ENCODE assay signal across 31 mouse cellular contexts in the genomic region with DNA sequence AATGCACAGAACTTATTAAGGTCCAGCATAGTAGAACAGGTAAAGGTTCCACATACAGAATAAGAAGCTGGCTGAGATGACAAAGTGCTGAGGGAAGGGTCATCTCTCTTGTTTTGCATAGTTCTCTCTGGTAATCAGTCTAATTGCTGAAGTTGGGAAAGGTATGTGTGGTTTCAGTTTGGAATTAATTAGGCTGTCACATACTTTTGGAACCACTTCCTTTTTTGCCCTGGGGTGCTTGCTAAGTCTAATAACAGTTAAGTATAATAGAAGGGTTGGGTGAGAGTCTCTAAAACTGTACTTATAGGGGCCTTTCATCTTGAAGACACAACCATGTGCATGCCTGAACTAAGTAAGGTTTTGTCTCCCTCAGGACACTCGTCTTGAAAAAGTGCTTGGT. TPM values are rescaled to one million over a fixed set of nuclear protein-coding genes. Genes with fewer than 3 reads are reported as not detected.
A peak's percentile ranks its signal among the peaks of the same experiment; 100 is the strongest.
DNase-seq lines count a peak whose midpoint lies in the region; ATAC-seq and TF ChIP-seq lines count a peak whose summit lies in the region.
"Had no signal": no experiment of that assay in that cellular context is flagged by ENCODE, and none has a peak within 500 bp of the region (broad histone marks: within the 10 kb centered on the region; RNA-seq: fewer than 3 reads in every experiment).

No protein-coding gene starts in this region.

- TF ChIP-seq RAD21 in MEL (IDR thresholded peaks at IDR 0.05; ENCODE audit: low read depth, low read length): no peak

- H3K27ac ChIP-seq in gastrocnemius, adult 2 months: peak overlapping the region; percentile 93
- peak overlapping the region; percentile 14; the same call in 1 of the 2 replicates for H3K27ac ChIP-seq in MEL (ENCODE audit: control insufficient read depth, low read depth, low read length)
- H3K27ac ChIP-seq in neural tube, embryonic 15.5 days (replicated peaks): no peak overlapping the region
- H3K27ac ChIP-seq: embryonic facial prominence, embryonic 13.5 days; embryonic facial prominence, embryonic 15.5 days; forebrain, embryonic 10.5 days; forebrain, embryonic 12.5 days had no signal

- H3K9me3 ChIP-seq in MEL (replicated peaks; ENCODE audit: insufficient read depth, low read length): no peaks in the 10 kb centered on the region
- H3K9me3 ChIP-seq in neural tube, embryonic 15.5 days (replicated peaks): no peaks in the 10 kb centered on the region
- H3K9me3 ChIP-seq: embryonic facial prominence, embryonic 13.5 days; embryonic facial prominence, embryonic 15.5 days; forebrain, embryonic 10.5 days; forebrain, embryonic 12.5 days had no signal

- H3K27me3 ChIP-seq in MEL (ENCODE audit: control insufficient read depth in 1 of 2, insufficient read depth in 2 of 2, low read length in 2 of 2): no peaks in the 10 kb centered on the region
- no peaks in the 10 kb centered on the region for H3K27me3 ChIP-seq in neural tube, embryonic 15.5 days (replicated peaks)
- H3K27me3 ChIP-seq: embryonic facial prominence, embryonic 13.5 days; embryonic facial prominence, embryonic 15.5 days; forebrain, embryonic 12.5 days; Patski had no signal

- H3K4me2 ChIP-seq in neural tube, embryonic 15.5 days: no peak overlapping the region
- H3K4me2 ChIP-seq: embryonic facial prominence, embryonic 13.5 days; embryonic facial prominence, embryonic 15.5 days; forebrain, embryonic 12.5 days had no signal

- TF ChIP-seq POLR2A in MEL (IDR thresholded peaks at IDR 0.05; ENCODE audit: control insufficient read depth in 1 of 2, insufficient read depth in 1 of 2, low read depth in 1 of 2, low read length in 2 of 2, poor library complexity in 1 of 2): no peak

- H3K36me3 ChIP-seq in MEL (ENCODE audit: control insufficient read depth in 1 of 2, insufficient read depth in 2 of 2, low read length in 2 of 2): peaks cover 3 to 30% of the 10 kb centered on the region in 2 experiments; a peak in 3 of 4 replicates
- H3K36me3 ChIP-seq in neural tube, embryonic 15.5 days: 0 out of 2 replicates have a peak, but pooled peaks cover 11% of the 10 kb centered on the region
- H3K36me3 ChIP-seq: embryonic facial prominence, embryonic 13.5 days; embryonic facial prominence, embryonic 15.5 days; forebrain, embryonic 12.5 days had no signal

- 80% methylated on average over 1 of the region's 1 CpGs for WGBS in neural tube, embryonic 15.5 days

- no peak overlapping the region for H3K4me3 ChIP-seq in gastrocnemius, adult 2 months
- H3K4me3 ChIP-seq in MEL (ENCODE audit: control insufficient read depth in 1 of 2, insufficient read depth in 1 of 2, low read depth in 2 of 2, low read length in 2 of 2): no peak overlapping the region
- H3K4me3 ChIP-seq in neural tube, embryonic 15.5 days (replicated peaks): no peak overlapping the region
- H3K4me3 ChIP-seq: embryonic facial prominence, embryonic 13.5 days; embryonic facial prominence, embryonic 15.5 days; erythroblast, embryonic 14.5 days; forebrain, embryonic 10.5 days; forebrain, embryonic 12.5 days had no signal

- ATAC-seq in granulocyte monocyte progenitor cell, adult 5-6 weeks (replicated peaks; ENCODE audit: poor library complexity, severe bottlenecking): peak; percentile 61
- peak; percentile 45; the same call in 1 of the 2 replicates for ATAC-seq in megakaryocyte progenitor cell, adult 5-6 weeks (replicated peaks; ENCODE audit: poor library complexity)
- ATAC-seq in neural tube, embryonic 15.5 days (ENCODE audit: low FRiP score): no peak
- no peak for ATAC-seq in CD4-positive, CD25-positive, alpha-beta regulatory T cell, adult 4 months
- ATAC-seq: activated CD4-positive, CD25-positive, alpha-beta regulatory T cell, adult 4 months; forebrain, embryonic 14.5 days; forebrain, embryonic 16.5 days; Patski had no signal

- peaks cover 10% of the 10 kb centered on the region; the same call in 1 of the 2 replicates for H3K79me2 ChIP-seq in MEL (ENCODE audit: control insufficient read depth, insufficient read depth, low read length, poor library complexity)

- DNase-seq in gastrocnemius, adult 2 months: no peak
- no peak for DNase-seq in gastrocnemius, postnatal 4 days (ENCODE audit: low spot score in 2 of 2)
- DNase-seq in MEL (ENCODE audit: low read depth, low spot score): peak; percentile 42
- DNase-seq: adrenal gland, adult 8-10 months; adrenal gland, postnatal 25 days; B cell, adult 2 months; cerebellum, adult 11 months; cerebellum, adult 18-20 months; cerebellum, adult 8-10 months; cerebellum, adult 9-11 months; cerebellum, postnatal 14 days; cerebellum, postnatal 36 days; embryo, embryonic 11 days had no signal

- TF ChIP-seq CTCF in gastrocnemius, adult 2 months (IDR thresholded peaks at IDR 0.05): no peak
- no peak for TF ChIP-seq CTCF in MEL (IDR thresholded peaks at IDR 0.05 in 2 of 3, conservative IDR thresholded peaks at IDR 0.05 in 1 of 3; ENCODE audit: control insufficient read depth in 1 of 3, insufficient read depth in 1 of 3, low read depth in 2 of 3, low read length in 3 of 3, poor library complexity in 1 of 3, severe bottlenecking in 1 of 3)

- peak; percentile 21 to 59; a peak in 2 of 4 replicates for TF ChIP-seq EP300 in MEL (IDR thresholded peaks at IDR 0.05; ENCODE audit: low read depth in 1 of 2, low read length in 2 of 2)

- H3K4me1 ChIP-seq in MEL (ENCODE audit: control insufficient read depth in 1 of 2, insufficient read depth in 2 of 2, low read length in 2 of 2): peaks cover 15 to 18% of the 10 kb centered on the region in 2 experiments
- peaks cover 11% of the 10 kb centered on the region for H3K4me1 ChIP-seq in neural tube, embryonic 15.5 days

- intact Hi-C loops in gastrocnemius, adult 2 months (cut with DNase I): no loop called here

- no peak overlapping the region for H3K9ac ChIP-seq in MEL (ENCODE audit: control insufficient read depth, low read depth, low read length, poor library complexity, severe bottlenecking)
- no peak overlapping the region for H3K9ac ChIP-seq in neural tube, embryonic 15.5 days (replicated peaks)
- H3K9ac ChIP-seq: embryonic facial prominence, embryonic 13.5 days; embryonic facial prominence, embryonic 15.5 days; forebrain, embryonic 12.5 days had no signal

RNA-seq across cellular contexts. Expression of gene Pcyt1a, which starts 5.9 kb away (rescaled TPM):
- 100 to 1,000 TPM; 108 to 123 TPM for total RNA-seq in gastrocnemius, adult 2 months (2021)
- 10 to 100 TPM; 62.8 to 82.8 TPM for total RNA-seq in gastrocnemius, postnatal 4 days (2021)
- 32.3 and 36.9 TPM in 2 replicates for total RNA-seq in MEL (2012; rRNA removed)
- polyA plus RNA-seq in MEL (2012; ENCODE audit: insufficient read depth in 1 of 2, insufficient read length in 2 of 2, low read depth in 1 of 2, low replicate concordance in 2 of 2, missing spikeins in 1 of 2): 10 to 100 TPM in 1 of 2 experiments, not detected in 1; 53.7 TPM
- 53.2 and 65.3 TPM in 2 replicates for total RNA-seq in granulocyte monocyte progenitor cell, adult 5-6 weeks (2014; fragmentation: Nextera tagmentation)
- total RNA-seq in granulocyte monocyte progenitor cell, adult 5-6 weeks (2017): 79.3 and 90.5 TPM in 2 replicates
- 50.2 and 58.1 TPM in 2 replicates for total RNA-seq in megakaryocyte progenitor cell, adult 5-6 weeks (2015)
- 74.4 and 99.1 TPM in 2 replicates for total RNA-seq in megakaryocyte progenitor cell, adult 5-6 weeks (2017)
- polyA plus RNA-seq in neural tube, embryonic 15.5 days (2015; fragmentation: Nextera tagmentation; extraction: Ambion mirVana): 44.2 and 46.0 TPM in 2 replicates
- 10 to 100 TPM; 10.7 to 17.3 TPM for polyA plus RNA-seq in CD4-positive, CD25-positive, alpha-beta regulatory T cell, adult 4 months (2017; shearing (Covaris generic))

RNA-seq across cellular contexts. Expression of gene Tctex1d2, which starts 17.2 kb away (rescaled TPM):
- total RNA-seq in gastrocnemius, adult 2 months (2021): 1 to 10 TPM; 5.3 TPM
- total RNA-seq in gastrocnemius, postnatal 4 days (2021): 1 to 10 TPM; 4.6 to 4.8 TPM
- total RNA-seq in MEL (2012; rRNA removed): 13.0 and 14.7 TPM in 2 replicates
- 100 to 1,000 TPM in 1 of 2 experiments, 10 to 100 TPM in 1; 23.7 to 239 TPM for polyA plus RNA-seq in MEL (2012; ENCODE audit: insufficient read depth in 1 of 2, insufficient read length in 2 of 2, low read depth in 1 of 2, low replicate concordance in 2 of 2, missing spikeins in 1 of 2)
- total RNA-seq in granulocyte monocyte progenitor cell, adult 5-6 weeks (2014; fragmentation: Nextera tagmentation): 41.4 and 54.7 TPM in 2 replicates
- 31.5 and 49.4 TPM in 2 replicates for total RNA-seq in granulocyte monocyte progenitor cell, adult 5-6 weeks (2017)
- total RNA-seq in megakaryocyte progenitor cell, adult 5-6 weeks (2015): 41.0 and 43.7 TPM in 2 replicates
- 37.6 and 41.4 TPM in 2 replicates for total RNA-seq in megakaryocyte progenitor cell, adult 5-6 weeks (2017)
- polyA plus RNA-seq in neural tube, embryonic 15.5 days (2015; fragmentation: Nextera tagmentation; extraction: Ambion mirVana): 39.6 and 41.5 TPM in 2 replicates
- 1 to 10 TPM; 4.3 to 7.4 TPM for polyA plus RNA-seq in CD4-positive, CD25-positive, alpha-beta regulatory T cell, adult 4 months (2017; shearing (Covaris generic))
- polyA plus RNA-seq: erythroblast, embryonic 14.5 days had no signal

RNA-seq across cellular contexts. Expression of gene Tm4sf19, which starts 36.4 kb away (rescaled TPM):
- total RNA-seq in gastrocnemius, adult 2 months (2021): not detected
- total RNA-seq in gastrocnemius, postnatal 4 days (2021): not detected
- total RNA-seq in MEL (2012; rRNA removed): not detected in 2 replicates
- polyA plus RNA-seq in MEL (2012; ENCODE audit: insufficient read depth in 1 of 2, insufficient read length in 2 of 2, low read depth in 1 of 2, low replicate concordance in 2 of 2, missing spikeins in 1 of 2): under 1 TPM in 1 of 2 experiments, not detected in 1; 0.06 TPM
- total RNA-seq in granulocyte monocyte progenitor cell, adult 5-6 weeks (2014; fragmentation: Nextera tagmentation): not detected in 2 replicates
- total RNA-seq in granulocyte monocyte progenitor cell, adult 5-6 weeks (2017): not detected in 2 replicates
- not detected in 2 replicates for total RNA-seq in megakaryocyte progenitor cell, adult 5-6 weeks (2015)
- total RNA-seq in megakaryocyte progenitor cell, adult 5-6 weeks (2017): not detected in 2 replicates
- not detected in 2 replicates for polyA plus RNA-seq in neural tube, embryonic 15.5 days (2015; fragmentation: Nextera tagmentation; extraction: Ambion mirVana)
- polyA plus RNA-seq in CD4-positive, CD25-positive, alpha-beta regulatory T cell, adult 4 months (2017; shearing (Covaris generic)): not detected
- total RNA-seq: adrenal gland, postnatal 25 days; adrenal gland, postnatal 4 days; common myeloid progenitor, adult 5-6 weeks; ES-E14 had no signal
- polyA plus RNA-seq: activated CD4-positive, CD25-positive, alpha-beta regulatory T cell, adult 4 months; embryonic facial prominence, embryonic 13.5 days; erythroblast, embryonic 14.5 days; forebrain, embryonic 10.5 days; forebrain, embryonic 12.5 days; forebrain, embryonic 14.5 days; forebrain, embryonic 16.5 days; Patski had no signal

RNA-seq across cellular contexts. Expression of gene Slc51a, which starts 51.0 kb away (rescaled TPM):
- total RNA-seq in gastrocnemius, adult 2 months (2021): not detected
- not detected for total RNA-seq in gastrocnemius, postnatal 4 days (2021)
- total RNA-seq in MEL (2012; rRNA removed): 3.3 and 4.6 TPM in 2 replicates
- 10 to 100 TPM in 1 of 2 experiments, not detected in 1; 14.5 TPM for polyA plus RNA-seq in MEL (2012; ENCODE audit: insufficient read depth in 1 of 2, insufficient read length in 2 of 2, low read depth in 1 of 2, low replicate concordance in 2 of 2, missing spikeins in 1 of 2)
- not detected in 2 replicates for total RNA-seq in granulocyte monocyte progenitor cell, adult 5-6 weeks (2014; fragmentation: Nextera tagmentation)
- 0.05 and 0.30 TPM in 2 replicates for total RNA-seq in granulocyte monocyte progenitor cell, adult 5-6 weeks (2017)
- not detected in 2 replicates for total RNA-seq in megakaryocyte progenitor cell, adult 5-6 weeks (2015)
- 0.04 and 0.17 TPM in 2 replicates for total RNA-seq in megakaryocyte progenitor cell, adult 5-6 weeks (2017)
- 0.13 and 7.8 TPM in 2 replicates for polyA plus RNA-seq in neural tube, embryonic 15.5 days (2015; fragmentation: Nextera tagmentation; extraction: Ambion mirVana)
- not detected for polyA plus RNA-seq in CD4-positive, CD25-positive, alpha-beta regulatory T cell, adult 4 months (2017; shearing (Covaris generic))
- total RNA-seq: adrenal gland, adult 18-20 months; adrenal gland, postnatal 25 days; common myeloid progenitor, adult 5-6 weeks had no signal
- polyA plus RNA-seq: activated CD4-positive, CD25-positive, alpha-beta regulatory T cell, adult 4 months; embryonic facial prominence, embryonic 15.5 days; erythroblast, embryonic 14.5 days had no signal

RNA-seq across cellular contexts. Expression of gene Zdhhc19, which starts 59.4 kb away (rescaled TPM):
- not detected for total RNA-seq in gastrocnemius, adult 2 months (2021)
- not detected for total RNA-seq in gastrocnemius, postnatal 4 days (2021)
- total RNA-seq in MEL (2012; rRNA removed): 0.58 TPM in 1 of 2 replicates, not detected in the other
- polyA plus RNA-seq in MEL (2012; ENCODE audit: insufficient read depth in 1 of 2, insufficient read length in 2 of 2, low read depth in 1 of 2, low replicate concordance in 2 of 2, missing spikeins in 1 of 2): 1 to 10 TPM in 1 of 2 experiments, not detected in 1; 1.4 TPM
- total RNA-seq in granulocyte monocyte progenitor cell, adult 5-6 weeks (2014; fragmentation: Nextera tagmentation): not detected in 2 replicates
- not detected in 2 replicates for total RNA-seq in granulocyte monocyte progenitor cell, adult 5-6 weeks (2017)
- not detected in 2 replicates for total RNA-seq in megakaryocyte progenitor cell, adult 5-6 weeks (2015)
- total RNA-seq in megakaryocyte progenitor cell, adult 5-6 weeks (2017): not detected in 2 replicates
- 0.20 TPM in 1 of 2 replicates, not detected in the other for polyA plus RNA-seq in neural tube, embryonic 15.5 days (2015; fragmentation: Nextera tagmentation; extraction: Ambion mirVana)
- not detected for polyA plus RNA-seq in CD4-positive, CD25-positive, alpha-beta regulatory T cell, adult 4 months (2017; shearing (Covaris generic))
- total RNA-seq: adrenal gland, adult 18-20 months; adrenal gland, adult 8-10 months; adrenal gland, postnatal 25 days; adrenal gland, postnatal 4 days; common myeloid progenitor, adult 5-6 weeks; ES-E14 had no signal
- polyA plus RNA-seq: activated CD4-positive, CD25-positive, alpha-beta regulatory T cell, adult 4 months; embryonic facial prominence, embryonic 11.5 days; embryonic facial prominence, embryonic 13.5 days; embryonic facial prominence, embryonic 15.5 days; erythroblast, embryonic 14.5 days; forebrain, embryonic 10.5 days; forebrain, embryonic 12.5 days; forebrain, embryonic 14.5 days; forebrain, embryonic 16.5 days; Patski had no signal

Comparison
In these comparisons a context has a peak if more than half of its experiments do, and no peak if none do; other contexts are left out.
1. ATAC-seq: peak in granulocyte monocyte progenitor cell, adult 5-6 weeks (single experiment) and megakaryocyte progenitor cell, adult 5-6 weeks (single experiment); none in neural tube, embryonic 15.5 days (single experiment) and CD4-positive, CD25-positive, alpha-beta regulatory T cell, adult 4 months (single experiment).